Mouse (Mus musculus): ENCODE data around the gene Hist1h2ak.

DNA sequence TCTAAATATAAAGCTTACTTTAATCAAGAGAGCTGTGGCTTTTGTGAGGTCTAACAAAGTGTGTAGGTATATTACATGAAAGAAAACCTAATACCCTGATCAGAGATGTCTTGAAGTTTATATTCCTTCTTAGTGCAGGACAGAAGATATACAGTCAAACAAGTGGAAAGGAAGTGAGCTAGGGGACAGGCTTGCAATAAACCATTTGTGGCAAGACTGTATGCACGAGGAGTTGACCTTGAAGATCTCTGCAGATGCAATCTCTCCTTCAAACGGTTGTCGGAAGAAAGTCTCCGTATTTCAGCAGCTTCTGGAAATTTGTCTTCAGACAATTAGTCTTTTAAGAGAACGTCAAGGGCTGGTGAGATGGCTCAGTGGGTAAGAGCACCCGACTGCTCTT is 36.3 kb upstream of the Hist1h2ak start:
- TF ChIP-seq CTCF (IDR thresholded peaks at IDR 0.05) (no peak), EP300 (IDR thresholded peaks at IDR 0.05) (no peak)

Measured in lung, postnatal 0 days (tissue).